Mouse (Mus musculus) MEL (cell line): ENCODE results near the gene Prpf8. TPM values are rescaled to one million over a fixed set of nuclear protein-coding genes. Genes with fewer than 3 reads are reported as not detected.
A peak's percentile ranks its signal among the peaks of the same experiment; 100 is the strongest.
"Not testable (repeated sequence)": the region's sequence is repeated elsewhere in the genome, so short reads cannot be mapped to it uniquely, and the experiment has no call there.

Experiments
- DNase-seq: peaks from one replicate; pipeline ENCODE4 v3.0.0; 2011; ENCODE audit warnings: low read depth, low spot score
- H3K27ac ChIP-seq: 2 replicates; pipeline ENCODE4 v1.5.1; 2012; ENCODE audit warnings: low read depth, mild to moderate bottlenecking, control low read depth, low read length, moderate library complexity; ENCODE audit not compliant: control insufficient read depth
- H3K27me3 ChIP-seq, 2 experiments: fragments of 150-350 bp in 1 of 2; sonication (generic) in 1 of 2; 2 replicates each; pipeline ENCODE4 v1.6.1; 2012; ENCODE audit warnings: low read length in 2 of 2, mild to moderate bottlenecking in 2 of 2, improper control_type of control experiment in 1 of 2, moderate library complexity in 1 of 2; ENCODE audit not compliant: insufficient read depth in 2 of 2, control insufficient read depth in 1 of 2
- H3K36me3 ChIP-seq, 2 experiments: 2 replicates each; pipeline ENCODE4 v1.6.1; 2012 to 2014; ENCODE audit warnings: low read length in 2 of 2, improper control_type of control experiment in 1 of 2, inconsistent platforms in 1 of 2, mild to moderate bottlenecking in 1 of 2; ENCODE audit not compliant: insufficient read depth in 2 of 2, control insufficient read depth in 1 of 2
- H3K4me1 ChIP-seq, 2 experiments: fragments of 150-350 bp in 1 of 2; sonication (generic) in 1 of 2; 2 replicates each; pipeline ENCODE4 v1.6.1; 2012; ENCODE audit warnings: low read length in 2 of 2, improper control_type of control experiment in 1 of 2, mild to moderate bottlenecking in 1 of 2; ENCODE audit not compliant: insufficient read depth in 2 of 2, control insufficient read depth in 1 of 2
- H3K4me3 ChIP-seq, 2 experiments: fragments of 150-350 bp in 1 of 2; sonication (generic) in 1 of 2; 2 replicates each; pipeline ENCODE4 v1.5.1; 2012; ENCODE audit warnings: low read depth in 2 of 2, low read length in 2 of 2, mild to moderate bottlenecking in 2 of 2, moderate library complexity in 2 of 2, control low read depth in 1 of 2, improper control_type of control experiment in 1 of 2; ENCODE audit not compliant: control insufficient read depth in 1 of 2, insufficient read depth in 1 of 2
- H3K79me2 ChIP-seq: 2 replicates; pipeline ENCODE4 v1.6.1; 2012; ENCODE audit warnings: mild to moderate bottlenecking, low read length, moderate library complexity; ENCODE audit not compliant: control insufficient read depth, poor library complexity, insufficient read depth
- H3K9ac ChIP-seq: 2 replicates; pipeline ENCODE4 v1.6.1; 2012; ENCODE audit warnings: low read depth, mild to moderate bottlenecking, control low read depth, low read length, moderate library complexity; ENCODE audit not compliant: control insufficient read depth, poor library complexity, severe bottlenecking
- H3K9me3 ChIP-seq: fragments of 150-350 bp; sonication (generic); replicated peaks from 2 replicates; pipeline ENCODE4 v1.6.1; 2012; ENCODE audit warnings: mild to moderate bottlenecking, low read length, improper control_type of control experiment, moderate library complexity; ENCODE audit not compliant: insufficient read depth
- CTCF ChIP-seq, 3 experiments: IDR thresholded peaks in 2 of 3; conservative IDR thresholded peaks in 1 of 3; 2 replicates each; pipeline ENCODE4 v1.5.1; 2011 to 2012; ENCODE audit warnings: low read length in 3 of 3, low read depth in 2 of 3, mild to moderate bottlenecking in 2 of 3, improper control_type of control experiment in 1 of 3, inconsistent platforms in 1 of 3, mixed read lengths in 1 of 3, moderate library complexity in 1 of 3; ENCODE audit not compliant: control insufficient read depth in 1 of 3, insufficient read depth in 1 of 3, poor library complexity in 1 of 3, severe bottlenecking in 1 of 3
- ELF1 ChIP-seq: IDR thresholded peaks from 2 replicates; pipeline ENCODE4 v1.6.1; 2014; ENCODE audit warnings: low read depth, mild to moderate bottlenecking, inconsistent platforms, low read length, improper control_type of control experiment, moderate library complexity
- EP300 ChIP-seq, 2 experiments: IDR thresholded peaks; 2 replicates each; pipeline ENCODE4 v1.6.1; 2011; ENCODE audit warnings: improper control_type of control experiment in 2 of 2, low read length in 2 of 2, low read depth in 1 of 2, mild to moderate bottlenecking in 1 of 2
- GABPA ChIP-seq: IDR thresholded peaks from 2 replicates; pipeline ENCODE4 v1.6.1; 2012; ENCODE audit warnings: low read depth, mild to moderate bottlenecking, inconsistent platforms, low read length, improper control_type of control experiment, moderate library complexity
- HCFC1 ChIP-seq: IDR thresholded peaks from 2 replicates; pipeline ENCODE4 v1.6.1; 2012; ENCODE audit warnings: low read depth, mild to moderate bottlenecking, inconsistent platforms, low read length, improper control_type of control experiment, moderate library complexity
- MXI1 ChIP-seq: IDR thresholded peaks from 2 replicates; pipeline ENCODE4 v1.6.1; 2011; ENCODE audit warnings: mild to moderate bottlenecking, low read depth, low read length, improper control_type of control experiment
- MYB ChIP-seq: IDR thresholded peaks from 2 replicates; pipeline ENCODE4 v1.6.1; 2011; ENCODE audit warnings: mild to moderate bottlenecking, low read depth, low read length, improper control_type of control experiment
- MYC ChIP-seq: IDR thresholded peaks from 2 replicates; pipeline ENCODE4 v1.6.1; 2011; ENCODE audit warnings: low read depth, mild to moderate bottlenecking, low read length, improper control_type of control experiment, moderate library complexity
- NELFE ChIP-seq: IDR thresholded peaks from 2 replicates; pipeline ENCODE4 v1.6.1; 2011; ENCODE audit warnings: low read depth, low read length, improper control_type of control experiment
- POLR2A ChIP-seq, 2 experiments: IDR thresholded peaks; 2 replicates each; pipeline ENCODE4 v1.6.1; 2011 to 2012; ENCODE audit warnings: low read length in 2 of 2, mild to moderate bottlenecking in 2 of 2, control low read depth in 1 of 2, improper control_type of control experiment in 1 of 2, low read depth in 1 of 2, moderate library complexity in 1 of 2; ENCODE audit not compliant: control insufficient read depth in 1 of 2, insufficient read depth in 1 of 2, poor library complexity in 1 of 2
- POLR2AphosphoS5 ChIP-seq: IDR thresholded peaks from 2 replicates; pipeline ENCODE4 v1.6.1; 2012; ENCODE audit warnings: low read depth, borderline replicate concordance, mild to moderate bottlenecking, inconsistent platforms, low read length, moderate library complexity, mixed read lengths
- SMC3 ChIP-seq: IDR thresholded peaks from 2 replicates; pipeline ENCODE4 v1.6.1; 2011; ENCODE audit warnings: low read depth, low read length, improper control_type of control experiment
- TCF12 ChIP-seq: IDR thresholded peaks from 2 replicates; pipeline ENCODE4 v1.6.1; 2014; ENCODE audit warnings: low read depth, mild to moderate bottlenecking, inconsistent platforms, low read length, improper control_type of control experiment, moderate library complexity
- USF1 ChIP-seq: IDR thresholded peaks from 2 replicates; pipeline ENCODE4 v1.6.1; 2014; ENCODE audit warnings: low read depth, mild to moderate bottlenecking, inconsistent platforms, low read length, improper control_type of control experiment, moderate library complexity
- ZKSCAN1 ChIP-seq: IDR thresholded peaks from 2 replicates; pipeline ENCODE4 v1.6.1; 2012; ENCODE audit warnings: low read depth, mild to moderate bottlenecking, inconsistent platforms, low read length, improper control_type of control experiment, moderate library complexity
- polyA plus RNA-seq, 2 experiments: library from polyadenylated mRNA; stranded (reverse) in 1 of 2; unstranded in 1 of 2; fragments of >175 nt in 1 of 2; fragments of >200 nt in 1 of 2; gene quantifications; 2 replicates each; pipeline versions ENCODE4 v1.2.1 to v1.2.4; 2012; ENCODE audit warnings: low replicate concordance in 2 of 2, low read depth in 1 of 2; ENCODE audit not compliant: insufficient read length in 2 of 2, insufficient read depth in 1 of 2, missing spikeins in 1 of 2
- total RNA-seq: library from RNA; depleted of rRNA; stranded (reverse); fragments of 300-350 nt; gene quantifications from 2 replicates; pipeline ENCODE4 v1.2.3, GENCODE M21; 2012

Gene Prpf8
- total and polyA plus RNA-seq, 3 experiments: 214 to 644 (median 276) TPM

GRCm38 (mm10) chr11:75551961-75552441 is 65.4 kb downstream of the Prpf8 start:
- H3K27me3 ChIP-seq: no peaks in the 10 kb centered on the region
- no peaks in the 10 kb centered on the region for H3K4me1 ChIP-seq
- H3K4me3 ChIP-seq: no peak overlapping the region
- no peak for TF ChIP-seq MYC
- no peak for TF ChIP-seq POLR2A (IDR thresholded peaks at IDR 0.05; ENCODE audit: control insufficient read depth in 1 of 2, insufficient read depth in 1 of 2, low read depth in 1 of 2, low read length in 2 of 2, poor library complexity in 1 of 2)
- no peak for TF ChIP-seq GABPA
- no peak for TF ChIP-seq ZKSCAN1
- TF ChIP-seq HCFC1: no peak
- TF ChIP-seq EP300 (IDR thresholded peaks at IDR 0.05; ENCODE audit: low read depth in 1 of 2, low read length in 2 of 2): no peak
- TF ChIP-seq ELF1: no peak
- no peak for TF ChIP-seq MYB
- TF ChIP-seq TCF12: no peak
- no peaks in the 10 kb centered on the region for H3K79me2 ChIP-seq
- no peaks in the 10 kb centered on the region for H3K36me3 ChIP-seq
- no peak overlapping the region for H3K9ac ChIP-seq
- DNase-seq: no peak
- H3K27ac ChIP-seq: no peak overlapping the region
- H3K9me3 ChIP-seq: no peaks in the 10 kb centered on the region

- Histone ChIP-seq H3K9me3 (no peaks in the 10 kb centered on the region), H3K79me2 (no peaks in the 10 kb centered on the region), H3K27me3 (no peaks in the 10 kb centered on the region), H3K4me1 (no peaks in the 10 kb centered on the region), H3K27ac (no peak overlapping the region), H3K4me3 (no peak overlapping the region), H3K36me3 (no peaks in the 10 kb centered on the region)
- TF ChIP-seq MXI1 (no peak), MYC (no peak), POLR2AphosphoS5 (no peak), NELFE (no peak), CTCF (IDR thresholded peaks at IDR 0.05 in 2 of 3, conservative IDR thresholded peaks at IDR 0.05 in 1 of 3; ENCODE audit: control insufficient read depth in 1 of 3, insufficient read depth in 1 of 3, low read depth in 2 of 3, low read length in 3 of 3, poor library complexity in 1 of 3, severe bottlenecking in 1 of 3) (no peak), TCF12 (no peak), USF1 (no peak)
- TF ChIP-seq, all 39 proteins: peak for 0
- H3K9ac ChIP-seq: no peak overlapping the region
- DNase-seq: no peak
Measured at GRCm38 (mm10) chr11:75552906-75553482, 66.4 kb downstream of the Prpf8 start.

- H3K9me3 ChIP-seq, H3K9ac ChIP-seq, H3K36me3 ChIP-seq, H3K27ac ChIP-seq, H3K79me2 ChIP-seq, H3K4me1 ChIP-seq, H3K4me3 ChIP-seq, H3K27me3 ChIP-seq: not testable (repeated sequence)
- peak; percentile 6 to 30 (median 29); a peak in 3 of 6 replicates for TF ChIP-seq CTCF (IDR thresholded peaks at IDR 0.05 in 2 of 3, conservative IDR thresholded peaks at IDR 0.05 in 1 of 3; ENCODE audit: control insufficient read depth in 1 of 3, insufficient read depth in 1 of 3, low read depth in 2 of 3, low read length in 3 of 3, poor library complexity in 1 of 3, severe bottlenecking in 1 of 3)
- TF ChIP-seq SMC3: peak; percentile 29
- DNase-seq: peak; percentile 35
Measured at GRCm38 (mm10) chr11:75556006-75556405, 69.4 kb downstream of the Prpf8 start.
